Comparison of ENCODE assay signal across 18 mouse cellular contexts in the genomic region with DNA sequence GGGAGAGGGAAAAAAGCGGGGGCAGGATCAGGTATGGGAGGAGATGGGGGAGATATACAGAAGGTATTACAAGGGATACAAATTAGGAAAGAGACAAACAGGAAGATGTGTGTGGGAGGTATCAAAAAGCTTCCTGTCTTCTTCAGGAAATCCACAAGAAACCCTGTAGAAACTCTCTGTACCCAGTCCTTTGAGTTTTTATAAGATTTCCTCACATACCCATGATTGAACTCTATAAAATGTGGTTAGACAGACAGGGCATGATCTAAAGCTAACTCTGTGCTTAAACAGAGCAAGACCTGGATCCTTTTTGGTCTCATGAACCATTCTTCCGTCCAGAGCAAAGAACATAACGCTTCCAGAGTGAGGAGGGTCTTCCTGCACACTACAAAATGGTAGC.
"Had no signal": no experiment of that assay in that cellular context is flagged by ENCODE, and none has a peak within 500 bp of the region (broad histone marks: within the 10 kb centered on the region; RNA-seq: fewer than 3 reads in every experiment).

No protein-coding gene starts in this region.

- DNase-seq: kidney, adult 2 months; kidney, postnatal 25 days; layer of hippocampus, postnatal 36 days; liver, postnatal 0 days; lung, embryonic 14.5 days; thymus, postnatal 14 days; thymus, postnatal 4 days had no signal

- H3K9me3 ChIP-seq: midbrain, embryonic 15.5 days; neural tube, embryonic 13.5 days; stomach, embryonic 15.5 days had no signal

- H3K9ac ChIP-seq: liver, embryonic 14.5 days; liver, postnatal 0 days; lung, embryonic 14.5 days; midbrain, embryonic 12.5 days; midbrain, embryonic 15.5 days; neural tube, embryonic 13.5 days; stomach, embryonic 15.5 days had no signal

- H3K4me3 ChIP-seq: layer of hippocampus, adult 2 months; left cerebral cortex, adult 2 months; midbrain, embryonic 12.5 days; midbrain, embryonic 15.5 days; neural tube, embryonic 13.5 days; stomach, embryonic 15.5 days had no signal

- H3K4me2 ChIP-seq: liver, embryonic 11.5 days; lung, embryonic 14.5 days; midbrain, embryonic 12.5 days; midbrain, embryonic 15.5 days; neural tube, embryonic 13.5 days; stomach, embryonic 15.5 days had no signal

- H3K27ac ChIP-seq: kidney, postnatal 0 days; layer of hippocampus, adult 2 months; left cerebral cortex, adult 2 months; liver, embryonic 14.5 days; macrophage; midbrain, embryonic 12.5 days; midbrain, embryonic 15.5 days; neural tube, embryonic 13.5 days; stomach, embryonic 15.5 days had no signal

- H3K27me3 ChIP-seq: midbrain, embryonic 12.5 days; midbrain, embryonic 15.5 days; neural tube, embryonic 13.5 days; stomach, embryonic 15.5 days had no signal

- H3K4me1 ChIP-seq: midbrain, embryonic 12.5 days; midbrain, embryonic 15.5 days; neural tube, embryonic 13.5 days; stomach, embryonic 15.5 days had no signal

- ATAC-seq: liver, postnatal 0 days; lung, postnatal 0 days; midbrain, embryonic 15.5 days had no signal
